Mouse (Mus musculus) embryo, embryonic 11 days (tissue): ENCODE measurements at regions not wholly inside any gene's neighbourhood (a gene's known extent, or its start where the extent isn't known, plus 50 kb on each side); places are given as distances from the start of the nearest gene placed in this dataset.

Source experiments
- DNase-seq: peaks from one replicate; pipeline ENCODE4 v3.0.0-alpha.2; 2015

- DNase-seq: no peak
Measured at GRCm38 (mm10) chrX:156736951-156737553, 678.1 kb downstream of the Phex start.

GRCm38 (mm10) chrX:156692236-156692635 is 722.9 kb downstream of the Phex start:
- peak; percentile 5 for DNase-seq

DNA sequence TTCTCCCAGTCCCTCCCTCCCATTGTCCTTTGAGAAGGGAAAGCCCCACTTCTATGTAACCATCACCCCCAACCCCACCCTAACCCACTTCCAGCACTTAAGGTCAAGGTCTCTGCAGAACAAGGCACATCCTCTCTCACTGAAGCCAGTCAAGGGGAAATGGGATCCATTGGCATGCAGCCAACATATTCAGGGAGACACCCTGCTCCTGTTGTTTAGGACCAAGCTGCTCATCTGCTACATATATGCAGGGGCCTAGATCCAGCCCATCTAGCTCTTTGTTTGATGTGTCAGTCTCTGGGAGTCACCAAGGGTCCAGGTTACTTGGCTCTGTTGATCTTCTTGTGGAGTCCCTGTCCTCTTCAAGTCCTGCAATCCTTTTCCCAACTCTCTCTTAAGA is 737.2 kb downstream of the Phex start:
- no peak for DNase-seq

DNA sequence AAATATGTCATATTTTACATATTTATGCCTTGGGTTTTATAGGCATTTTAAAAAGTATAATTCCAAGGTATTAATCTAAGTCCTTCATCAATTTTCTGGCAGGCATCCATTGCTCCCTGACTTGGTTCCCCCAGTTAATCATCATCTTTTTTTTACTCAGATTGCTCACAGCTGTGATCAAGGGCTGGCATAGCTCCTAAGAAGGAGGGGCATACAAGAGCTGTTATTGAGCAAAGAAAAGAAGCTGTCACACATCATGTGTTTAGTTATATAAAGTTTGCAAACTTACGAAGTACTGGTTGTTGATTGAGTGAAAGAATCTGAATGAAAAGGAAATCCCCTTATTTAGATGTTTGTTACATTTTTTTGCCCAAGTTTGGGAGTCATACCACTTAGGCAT is 741.5 kb downstream of the Phex start:
- DNase-seq: no peak

DNA sequence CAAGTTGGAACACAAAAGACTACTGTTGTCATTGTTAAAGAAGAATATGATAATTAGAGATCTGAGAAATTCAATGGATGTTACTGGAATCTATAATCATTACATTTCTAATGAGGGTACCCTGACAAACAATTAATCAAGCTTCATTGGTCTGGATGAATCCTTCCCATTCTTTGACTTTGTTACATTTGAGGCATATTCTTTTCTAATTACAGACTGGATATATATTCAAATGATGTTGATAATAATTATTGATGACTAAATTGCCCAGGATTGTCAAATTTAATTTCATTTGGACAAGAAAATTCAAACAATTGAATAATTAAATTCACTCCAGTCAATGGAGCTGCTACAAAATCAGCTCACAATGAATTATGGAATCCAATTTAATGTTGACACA is 745.6 kb downstream of the Phex start:
- no peak for DNase-seq
